Mouse (Mus musculus) liver, adult 2 months (tissue): ENCODE measurements at regions not wholly inside any gene's neighbourhood (a gene's known extent, or its start where the extent isn't known, plus 50 kb on each side); places are given as distances from the start of the nearest gene placed in this dataset.
"Not testable (repeated sequence)": the region's sequence is repeated elsewhere in the genome, so short reads cannot be mapped to it uniquely, and the experiment has no call there.

Source experiments
- DNase-seq: peaks from one replicate; pipeline ENCODE4 v3.0.0-alpha.2; 2011; ENCODE audit warnings: low read depth, low spot score; ENCODE audit errors: extremely low read depth
- H3K27ac ChIP-seq: fragments of 200-500 bp; replicated peaks from 2 replicates; pipeline ENCODE4 v1.5.1; 2012; ENCODE audit warnings: low read depth, mild to moderate bottlenecking, control low read depth, inconsistent platforms, low read length; ENCODE audit not compliant: insufficient read depth
- H3K27me3 ChIP-seq: fragments of 200-500 bp; 2 replicates; pipeline ENCODE4 v1.6.1; 2012; ENCODE audit warnings: mild to moderate bottlenecking, moderate library complexity, low read length, inconsistent platforms; ENCODE audit not compliant: control insufficient read depth, insufficient read depth
- H3K36me3 ChIP-seq: fragments of 200-500 bp; 2 replicates; pipeline ENCODE4 v1.6.1; 2012; ENCODE audit warnings: low read length, inconsistent platforms; ENCODE audit not compliant: control insufficient read depth, insufficient read depth
- H3K4me1 ChIP-seq: fragments of 200-500 bp; 2 replicates; pipeline ENCODE4 v1.6.1; 2011; ENCODE audit warnings: low read length; ENCODE audit not compliant: control insufficient read depth, insufficient read depth
- H3K4me3 ChIP-seq: fragments of 200-500 bp; 2 replicates; pipeline ENCODE4 v1.5.1; 2011; ENCODE audit warnings: low read depth, mild to moderate bottlenecking, control low read depth, low read length, moderate library complexity; ENCODE audit not compliant: insufficient read depth
- H3K79me2 ChIP-seq: fragments of 200-500 bp; 2 replicates; pipeline ENCODE4 v1.6.1; 2012; ENCODE audit warnings: inconsistent platforms, mild to moderate bottlenecking, low read length, moderate library complexity; ENCODE audit not compliant: control insufficient read depth, insufficient read depth
- H3K9ac ChIP-seq: fragments of 200-500 bp; 2 replicates; pipeline ENCODE4 v1.6.1; 2012; ENCODE audit warnings: low read depth, mild to moderate bottlenecking, control low read depth, inconsistent platforms, low read length
- CTCF ChIP-seq: fragments of 200-500 bp; IDR thresholded peaks from 2 replicates; pipeline ENCODE4 v1.5.1; 2011; ENCODE audit warnings: low read depth, low read length, control low read depth
- POLR2A ChIP-seq: fragments of 200-500 bp; IDR thresholded peaks from 2 replicates; pipeline ENCODE4 v1.6.1; 2011; ENCODE audit warnings: low read length, control low read depth; ENCODE audit not compliant: insufficient read depth; ENCODE audit errors: extremely low read depth
- WGBS: fragments of 180-500 bp; shearing (Covaris S2); methylation state at CpG from one replicate; pipeline ENCODE4 v1.1.7; 2018; 5-methylcytosine and 5-hydroxymethylcytosine counted together

DNA sequence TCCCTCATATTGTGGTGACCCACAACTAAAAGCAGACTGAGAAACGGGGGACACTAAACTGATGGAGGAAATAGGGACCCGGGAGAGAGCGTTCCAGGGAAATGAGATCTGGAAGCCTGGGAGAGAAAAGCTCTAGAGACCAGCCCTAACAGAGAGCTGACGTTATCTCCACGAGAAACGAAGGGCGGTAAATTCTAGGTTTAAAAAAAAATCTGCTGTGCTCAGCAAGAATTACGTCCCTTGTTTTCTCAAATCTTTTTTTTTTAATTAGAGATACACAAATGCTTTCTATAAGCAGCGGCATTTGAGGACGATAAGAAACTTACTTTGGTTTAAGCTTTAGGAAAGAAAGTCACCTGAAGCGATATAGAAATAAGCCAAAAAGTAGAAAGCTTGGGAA, 145.7 kb downstream of the Cand1 start:
- TF ChIP-seq POLR2A (no peak), CTCF (no peak)
- H3K4me1 ChIP-seq: no peaks in the 10 kb centered on the region

DNA sequence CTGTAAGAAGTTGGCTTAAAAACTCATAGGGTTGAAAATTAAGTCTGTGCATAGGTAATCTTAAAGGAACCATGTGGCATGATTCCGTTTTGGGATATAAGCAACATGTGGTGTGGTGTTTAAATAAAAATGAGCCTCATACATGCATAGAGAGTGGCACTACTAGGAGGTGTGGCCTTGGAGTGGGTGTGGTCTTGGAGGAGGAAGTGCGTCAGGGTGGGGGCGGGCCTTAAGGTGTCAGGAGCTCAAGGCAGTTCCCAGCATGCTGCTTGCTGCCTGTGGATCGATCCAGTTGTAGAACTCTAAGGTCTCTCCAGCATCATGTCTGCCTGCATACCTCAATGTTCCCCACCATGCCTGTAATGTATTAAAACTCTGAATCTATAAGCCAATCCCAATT, 152.0 kb downstream of the Cand1 start:
- Histone ChIP-seq H3K79me2 (no peaks in the 10 kb centered on the region), H3K9ac (no peak overlapping the region), H3K36me3 (no peaks in the 10 kb centered on the region), H3K27ac (no peak overlapping the region), H3K27me3 (no peaks in the 10 kb centered on the region), H3K4me3 (no peak overlapping the region), H3K4me1 (no peaks in the 10 kb centered on the region)
- TF ChIP-seq POLR2A (no peak), CTCF (no peak)
- WGBS: 94% methylated on average over 4 of the region's 4 CpGs
- no peak for DNase-seq

More for the DNA sequence above, 145.7 kb downstream of the Cand1 start:
- H3K9ac ChIP-seq: no peak overlapping the region
- no peak for DNase-seq
- H3K27me3 ChIP-seq: no peaks in the 10 kb centered on the region
- 90% methylated on average over 11 of the region's 11 CpGs for WGBS
- H3K36me3 ChIP-seq: no peaks in the 10 kb centered on the region
- H3K27ac ChIP-seq: no peak overlapping the region
- no peak overlapping the region for H3K4me3 ChIP-seq
- H3K79me2 ChIP-seq: no peaks in the 10 kb centered on the region

DNA sequence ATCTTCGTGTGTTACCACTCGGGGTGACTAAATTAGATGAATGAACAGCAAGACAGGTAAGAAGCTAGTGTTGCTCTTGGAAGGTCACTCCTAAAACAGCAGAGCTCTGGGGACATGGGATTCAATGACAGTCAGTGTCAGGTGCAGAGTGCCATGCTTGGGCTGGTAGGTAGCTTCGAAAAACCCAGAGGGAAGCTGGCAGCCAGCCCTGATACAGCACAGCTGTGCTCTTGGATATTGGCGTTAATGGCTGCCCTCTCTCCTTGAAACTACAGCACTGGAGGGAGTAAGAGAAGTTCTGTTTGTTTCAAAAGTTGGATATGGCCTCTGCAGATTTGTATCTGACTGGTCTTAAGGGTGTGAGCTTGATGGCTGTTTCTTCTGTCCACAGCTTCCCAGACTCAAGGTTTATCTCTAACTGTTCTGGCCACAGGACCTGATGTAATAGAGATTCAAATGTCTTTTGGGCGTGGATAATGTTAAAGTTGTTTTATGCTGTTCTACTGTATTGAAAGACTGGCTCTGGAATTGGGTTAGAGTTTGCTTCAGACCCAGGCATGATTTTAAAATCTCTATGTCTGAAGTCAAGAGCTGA, 152.7 kb downstream of the Cand1 start:
- Histone ChIP-seq H3K27ac (no peak overlapping the region), H3K36me3 (no peaks in the 10 kb centered on the region), H3K4me3 (no peak overlapping the region), H3K9ac (no peak overlapping the region), H3K79me2 (no peaks in the 10 kb centered on the region), H3K4me1 (no peaks in the 10 kb centered on the region), H3K27me3 (no peaks in the 10 kb centered on the region)
- no peak for DNase-seq
- TF ChIP-seq CTCF (no peak), POLR2A (no peak)
- WGBS: 88% methylated on average over 5 of the region's 5 CpGs

DNA sequence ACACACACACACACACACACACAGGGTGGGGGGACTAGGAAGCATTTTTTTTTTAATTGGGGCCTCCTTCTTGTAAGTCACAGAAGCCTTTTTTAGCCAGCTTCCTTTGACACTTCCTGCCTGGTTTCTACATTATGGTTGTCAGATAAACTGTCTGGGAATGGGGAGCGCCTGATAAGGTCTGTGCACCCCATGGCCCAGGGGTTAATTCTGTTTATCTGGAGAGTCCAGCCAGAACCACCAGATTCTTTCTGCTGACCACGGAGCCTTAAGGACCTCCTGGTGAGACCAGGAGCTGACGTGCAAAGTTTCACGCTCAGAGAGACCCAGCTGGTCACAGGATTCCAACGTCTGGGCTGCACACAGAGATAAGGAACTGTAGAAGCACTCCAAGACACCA, 153.4 kb downstream of the Cand1 start:
- Histone ChIP-seq H3K36me3 (no peaks in the 10 kb centered on the region), H3K79me2 (no peaks in the 10 kb centered on the region), H3K27me3 (no peaks in the 10 kb centered on the region), H3K4me1 (no peaks in the 10 kb centered on the region), H3K9ac (no peak overlapping the region), H3K27ac (no peak overlapping the region), H3K4me3 (no peak overlapping the region)
- TF ChIP-seq POLR2A (no peak), CTCF (no peak)
- no peak for DNase-seq
- WGBS: 64% methylated on average over 5 of the region's 5 CpGs

DNA sequence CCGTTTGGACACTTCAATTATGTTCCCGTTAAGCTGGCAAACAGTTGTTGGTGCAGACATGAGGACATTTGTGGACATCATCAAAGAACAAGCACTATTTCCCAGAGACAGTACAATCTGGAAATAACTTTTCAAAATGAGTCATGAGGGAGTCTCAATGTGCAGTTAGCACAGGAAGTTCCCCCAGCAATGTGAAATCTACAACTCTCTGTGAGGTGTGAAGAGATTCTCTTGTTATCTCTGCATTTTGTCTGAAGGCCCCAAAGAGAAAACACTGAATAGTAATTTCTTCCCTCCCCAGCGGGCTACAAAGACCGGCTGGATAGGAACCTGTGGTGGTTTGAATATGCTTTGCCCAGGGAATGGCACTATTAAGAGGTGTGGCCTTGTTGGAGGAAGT, 156.4 kb downstream of the Cand1 start:
- Histone ChIP-seq H3K4me3 (no peak overlapping the region), H3K36me3 (no peaks in the 10 kb centered on the region), H3K27me3 (no peaks in the 10 kb centered on the region), H3K4me1 (peaks cover 4% of the 10 kb centered on the region; the same call in 1 of the 2 replicates), H3K79me2 (no peaks in the 10 kb centered on the region), H3K27ac (no peak overlapping the region), H3K9ac (no peak overlapping the region)
- TF ChIP-seq CTCF: no peak
- no peak for TF ChIP-seq POLR2A
- WGBS: 79% methylated on average over 4 of the region's 4 CpGs
- DNase-seq: no peak

DNA sequence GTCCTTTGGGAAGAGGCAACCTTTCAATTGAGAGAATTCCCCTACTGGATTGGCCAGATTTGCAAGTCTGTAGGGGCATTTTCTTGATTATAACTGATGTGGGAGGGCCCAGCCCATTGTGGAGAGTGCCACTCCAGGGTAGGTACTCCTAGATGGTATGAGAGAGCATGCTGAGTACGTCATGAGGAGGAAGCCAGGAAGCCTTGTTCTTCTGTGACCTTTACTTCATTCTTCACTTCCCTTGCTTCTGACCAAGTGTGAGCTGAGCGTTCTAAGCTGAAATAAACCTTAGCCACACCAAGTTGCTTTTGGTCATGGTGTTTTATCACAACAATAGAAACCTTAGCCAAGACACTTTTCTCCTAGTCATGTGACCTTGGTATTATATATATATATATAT, 157.0 kb downstream of the Cand1 start:
- Histone ChIP-seq H3K9ac (no peak overlapping the region), H3K27ac (no peak overlapping the region), H3K79me2 (no peaks in the 10 kb centered on the region), H3K36me3 (no peaks in the 10 kb centered on the region), H3K4me1 (peaks cover 4% of the 10 kb centered on the region; the same call in 1 of the 2 replicates), H3K27me3 (no peaks in the 10 kb centered on the region), H3K4me3 (no peak overlapping the region)
- no peak for DNase-seq
- TF ChIP-seq POLR2A (no peak), CTCF (no peak)
- WGBS: 87% methylated on average over 2 of the region's 2 CpGs

DNA sequence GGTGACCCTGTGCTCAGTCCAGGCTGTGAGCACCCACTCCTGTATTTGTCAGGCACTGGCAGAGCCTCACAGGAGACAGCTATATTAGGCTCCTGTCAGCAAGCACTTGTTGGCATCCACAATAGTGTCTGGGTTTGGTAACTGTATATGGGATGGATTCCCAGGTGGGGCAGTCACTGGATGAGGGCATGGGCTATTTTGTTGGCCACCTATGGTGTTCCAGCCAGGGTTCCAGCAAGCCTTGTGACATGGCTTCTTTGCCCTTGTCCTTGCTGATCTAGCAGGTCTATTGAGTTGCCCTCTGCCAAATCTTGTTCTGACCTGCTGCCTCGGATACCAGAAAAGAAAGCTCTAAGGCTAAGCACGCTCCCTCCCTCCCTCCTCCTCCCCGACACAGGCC, 158.1 kb downstream of the Cand1 start:
- H3K27me3 ChIP-seq, H3K4me3 ChIP-seq, H3K27ac ChIP-seq, H3K9ac ChIP-seq, H3K4me1 ChIP-seq, H3K36me3 ChIP-seq, H3K79me2 ChIP-seq, DNase-seq: not testable (repeated sequence)
- WGBS: 79% methylated on average over 3 of the region's 3 CpGs
